Mouse (Mus musculus) olfactory bulb, adult 2 months (tissue): ENCODE results near the gene Prrc2b.

Experiments
- CTCF ChIP-seq: fragments of 200-500 bp; IDR thresholded peaks from 2 replicates; pipeline ENCODE4 v1.5.1; 2012; ENCODE audit warnings: low read depth, mild to moderate bottlenecking, low read length, moderate library complexity; ENCODE audit not compliant: insufficient read depth
- POLR2A ChIP-seq: fragments of 200-500 bp; IDR thresholded peaks from 2 replicates; pipeline ENCODE4 v1.6.1; 2012; ENCODE audit warnings: mild to moderate bottlenecking, low read depth, low read length, moderate library complexity; ENCODE audit not compliant: insufficient read depth

DNA sequence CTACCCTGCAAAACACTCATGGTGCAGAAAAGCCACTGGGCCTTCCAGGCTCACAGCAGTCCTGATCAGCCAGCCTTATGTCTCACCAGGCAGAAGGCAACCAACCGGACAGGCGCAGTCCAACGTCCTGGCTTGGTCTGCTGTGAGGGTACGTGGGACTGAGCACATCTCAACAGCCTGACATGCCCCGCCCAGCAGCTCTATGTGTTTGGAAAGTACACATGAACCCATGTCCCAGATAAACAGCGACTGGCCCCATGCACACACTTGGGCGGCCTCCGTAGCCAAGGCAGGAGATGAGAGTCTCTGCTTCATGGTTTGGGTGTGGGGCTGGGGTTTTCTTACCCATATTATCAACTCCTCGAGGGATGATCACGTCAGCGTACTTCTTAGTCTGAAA, 105.4 kb downstream of the Prrc2b start:
- no peak for TF ChIP-seq CTCF
- no peak for TF ChIP-seq POLR2A
